Mouse (Mus musculus): Measurements from ENCODE around the gene Olfr543. TPM values are rescaled to one million over a fixed set of nuclear protein-coding genes. Genes with fewer than 3 reads are reported as not detected.

The Olfr543 gene
- polyA plus RNA-seq (2015; fragmentation: Illumina TruSeq; extraction: RNeasy Lipid Tissue Mini Kit (QIAGEN cat#74804); ENCODE audit: insufficient read depth, low replicate concordance), result not detected

GRCm38 (mm10) chr7:102481579-102481978, at the start of gene Olfr543:
Olfr543 (minus strand) TSS chr7:102481679.

GRCm38 (mm10) chr7:102499473-102499872, 18.0 kb upstream of the Olfr543 start, which contains the start of gene Olfr545:
Olfr545 (minus strand) TSS chr7:102499573.

GRCm38 (mm10) chr7:102488161-102488560, 6.7 kb upstream of the Olfr543 start, which contains the start of gene Olfr544:
Olfr544 (minus strand) TSS chr7:102488313.

GRCm38 (mm10) chr7:102441657-102442391, 39.7 kb downstream of the Olfr543 start, which contains the start of gene Rrm1:
Rrm1 (plus strand) TSS chr7:102441695.

Other genes with a start within 250 kb of the Olfr543 start
- gene Rhog, start 225.6 kb downstream of the Olfr543 start, polyA plus RNA-seq (2015; fragmentation: Illumina TruSeq; extraction: RNeasy Lipid Tissue Mini Kit (QIAGEN cat#74804); ENCODE audit: insufficient read depth, low replicate concordance), result 113 TPM
- 39.5 TPM for gene Stim1, start 213.9 kb downstream of the Olfr543 start, polyA plus RNA-seq (2015; fragmentation: Illumina TruSeq; extraction: RNeasy Lipid Tissue Mini Kit (QIAGEN cat#74804); ENCODE audit: insufficient read depth, low replicate concordance)
- gene Rrm1, start 40.0 kb downstream of the Olfr543 start, polyA plus RNA-seq (2015; fragmentation: Illumina TruSeq; extraction: RNeasy Lipid Tissue Mini Kit (QIAGEN cat#74804); ENCODE audit: insufficient read depth, low replicate concordance), result 55.2 TPM
- not detected for gene Olfr544, start 6.6 kb upstream of the Olfr543 start, polyA plus RNA-seq (2015; fragmentation: Illumina TruSeq; extraction: RNeasy Lipid Tissue Mini Kit (QIAGEN cat#74804); ENCODE audit: insufficient read depth, low replicate concordance)
- not detected for gene Olfr545, start 17.9 kb upstream of the Olfr543 start, polyA plus RNA-seq (2015; fragmentation: Illumina TruSeq; extraction: RNeasy Lipid Tissue Mini Kit (QIAGEN cat#74804); ENCODE audit: insufficient read depth, low replicate concordance)
- gene Olfr547, start 53.1 kb upstream of the Olfr543 start, polyA plus RNA-seq (2015; fragmentation: Illumina TruSeq; extraction: RNeasy Lipid Tissue Mini Kit (QIAGEN cat#74804); ENCODE audit: insufficient read depth, low replicate concordance), result not detected
- not detected for gene Olfr548-ps1, start 59.2 kb upstream of the Olfr543 start, polyA plus RNA-seq (2015; fragmentation: Illumina TruSeq; extraction: RNeasy Lipid Tissue Mini Kit (QIAGEN cat#74804); ENCODE audit: insufficient read depth, low replicate concordance)
- gene Olfr549, start 68.2 kb upstream of the Olfr543 start, polyA plus RNA-seq (2015; fragmentation: Illumina TruSeq; extraction: RNeasy Lipid Tissue Mini Kit (QIAGEN cat#74804); ENCODE audit: insufficient read depth, low replicate concordance), result not detected
- 58.5 TPM for gene Trim21, start 83.8 kb upstream of the Olfr543 start, polyA plus RNA-seq (2015; fragmentation: Illumina TruSeq; extraction: RNeasy Lipid Tissue Mini Kit (QIAGEN cat#74804); ENCODE audit: insufficient read depth, low replicate concordance)
- not detected for gene Olfr550, start 89.8 kb upstream of the Olfr543 start, polyA plus RNA-seq (2015; fragmentation: Illumina TruSeq; extraction: RNeasy Lipid Tissue Mini Kit (QIAGEN cat#74804); ENCODE audit: insufficient read depth, low replicate concordance)
- gene Olfr551, start 110.2 kb upstream of the Olfr543 start, polyA plus RNA-seq (2015; fragmentation: Illumina TruSeq; extraction: RNeasy Lipid Tissue Mini Kit (QIAGEN cat#74804); ENCODE audit: insufficient read depth, low replicate concordance), result not detected
- not detected for gene Olfr552, start 116.1 kb upstream of the Olfr543 start, polyA plus RNA-seq (2015; fragmentation: Illumina TruSeq; extraction: RNeasy Lipid Tissue Mini Kit (QIAGEN cat#74804); ENCODE audit: insufficient read depth, low replicate concordance)
- not detected for gene Olfr553, start 136.5 kb upstream of the Olfr543 start, polyA plus RNA-seq (2015; fragmentation: Illumina TruSeq; extraction: RNeasy Lipid Tissue Mini Kit (QIAGEN cat#74804); ENCODE audit: insufficient read depth, low replicate concordance)
- gene Olfr554, start 156.8 kb upstream of the Olfr543 start, polyA plus RNA-seq (2015; fragmentation: Illumina TruSeq; extraction: RNeasy Lipid Tissue Mini Kit (QIAGEN cat#74804); ENCODE audit: insufficient read depth, low replicate concordance), result not detected
- not detected for gene Olfr555, start 177.1 kb upstream of the Olfr543 start, polyA plus RNA-seq (2015; fragmentation: Illumina TruSeq; extraction: RNeasy Lipid Tissue Mini Kit (QIAGEN cat#74804); ENCODE audit: insufficient read depth, low replicate concordance)
- gene Olfr556, start 183.2 kb upstream of the Olfr543 start, polyA plus RNA-seq (2015; fragmentation: Illumina TruSeq; extraction: RNeasy Lipid Tissue Mini Kit (QIAGEN cat#74804); ENCODE audit: insufficient read depth, low replicate concordance), result not detected
- 25.7 TPM for gene Trim68, start 205.6 kb upstream of the Olfr543 start, polyA plus RNA-seq (2015; fragmentation: Illumina TruSeq; extraction: RNeasy Lipid Tissue Mini Kit (QIAGEN cat#74804); ENCODE audit: insufficient read depth, low replicate concordance)
- gene Olfr557, start 214.2 kb upstream of the Olfr543 start, polyA plus RNA-seq (2015; fragmentation: Illumina TruSeq; extraction: RNeasy Lipid Tissue Mini Kit (QIAGEN cat#74804); ENCODE audit: insufficient read depth, low replicate concordance), result not detected
- gene Olfr558, start 220.5 kb upstream of the Olfr543 start, polyA plus RNA-seq (2015; fragmentation: Illumina TruSeq; extraction: RNeasy Lipid Tissue Mini Kit (QIAGEN cat#74804); ENCODE audit: insufficient read depth, low replicate concordance), result 0.52 TPM
- not detected for gene Olfr33, start 237.4 kb upstream of the Olfr543 start, polyA plus RNA-seq (2015; fragmentation: Illumina TruSeq; extraction: RNeasy Lipid Tissue Mini Kit (QIAGEN cat#74804); ENCODE audit: insufficient read depth, low replicate concordance)
- not detected for gene Olfr559, start 245.8 kb upstream of the Olfr543 start, polyA plus RNA-seq (2015; fragmentation: Illumina TruSeq; extraction: RNeasy Lipid Tissue Mini Kit (QIAGEN cat#74804); ENCODE audit: insufficient read depth, low replicate concordance)

Data from spleen, adult 10 weeks (tissue).